Mouse (Mus musculus): ENCODE results near the gene Nsmce1.

The Nsmce1 gene

DNA sequence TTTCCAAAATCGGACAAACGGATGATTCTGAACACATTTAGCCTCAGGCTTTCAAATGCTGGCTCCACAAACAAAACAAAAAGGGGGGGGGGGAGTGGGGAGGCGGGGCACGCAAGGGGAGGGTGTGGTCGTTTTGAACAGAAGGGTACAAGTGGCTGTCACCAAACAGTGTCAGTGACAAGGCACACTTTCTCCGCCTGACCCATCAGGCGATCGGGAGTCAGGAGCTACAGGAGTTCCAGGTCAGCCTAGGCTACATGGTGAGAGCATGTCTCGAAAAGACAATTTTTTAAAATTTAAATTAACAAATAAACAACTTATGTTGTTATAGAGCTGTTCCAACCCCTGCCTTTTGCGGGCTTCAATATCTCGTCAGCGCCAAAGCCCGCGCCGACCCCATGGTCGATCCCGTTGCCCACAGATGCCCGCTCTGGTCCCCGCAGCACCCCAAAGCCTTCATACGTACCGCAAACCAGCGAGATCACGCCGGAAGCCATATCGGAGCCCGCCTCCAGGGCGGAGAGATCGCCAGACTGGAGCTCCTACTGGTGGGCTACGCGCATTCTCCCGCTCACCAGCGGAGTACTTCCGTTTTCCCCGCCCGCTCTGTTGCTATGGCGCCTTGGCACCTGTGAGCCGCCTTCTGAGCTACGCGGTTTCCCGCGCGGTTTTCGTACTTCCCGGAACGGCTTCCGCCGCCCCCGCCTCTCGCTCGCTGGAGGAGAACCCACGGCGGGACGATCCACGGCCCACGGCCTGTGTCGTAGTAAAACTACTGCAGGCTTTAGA lies at the start of gene Nsmce1:
Gene Nsmce1 (minus strand): TSS at position 650 of the 789 bp plus-strand sequence.
- peak; percentile 90 to 94 for DNase-seq (ENCODE audit: low spot score in 2 of 2)

DNA sequence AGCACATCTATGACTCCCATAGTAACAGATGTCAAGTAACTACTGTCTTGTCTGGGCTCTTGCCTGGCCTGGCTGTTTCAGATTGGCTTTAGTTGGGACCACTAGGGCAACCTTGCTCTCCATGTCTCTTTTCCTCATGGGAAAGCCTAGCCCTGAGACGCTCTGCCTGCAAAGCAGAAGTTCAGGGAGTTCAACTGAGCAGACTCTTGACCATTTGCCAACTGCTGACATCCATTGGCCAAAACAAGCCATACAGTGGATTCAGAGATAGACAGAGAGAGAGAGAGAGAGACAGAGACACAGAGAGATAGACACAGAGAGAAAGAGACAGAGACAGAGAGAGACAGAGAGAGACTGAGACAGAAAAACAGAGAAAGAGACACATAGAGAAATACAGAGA lies 49.6 kb upstream of the Nsmce1 start:
- no peak for DNase-seq (ENCODE audit: low spot score in 2 of 2)

DNA sequence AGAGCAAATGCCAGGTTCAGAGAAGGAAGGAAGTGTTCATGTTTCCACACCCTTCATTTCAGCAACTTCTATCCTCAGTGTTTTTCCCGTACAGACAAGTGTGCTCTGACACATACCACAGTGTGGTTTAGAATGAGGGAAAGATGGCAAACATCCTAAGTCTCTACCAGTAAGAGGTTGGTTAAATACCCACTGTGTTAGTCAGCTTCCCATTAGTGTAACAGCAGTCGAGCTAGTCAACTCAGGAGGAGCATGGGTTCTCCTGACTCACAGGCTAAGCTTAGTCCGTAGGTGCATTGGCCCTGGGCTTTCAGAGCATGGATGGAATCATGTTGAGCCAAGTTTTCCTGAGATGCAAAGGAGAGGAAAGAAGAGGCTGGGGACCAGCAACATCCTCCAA lies 48.0 kb upstream of the Nsmce1 start:
- no peak for DNase-seq (ENCODE audit: low spot score in 2 of 2)

DNA sequence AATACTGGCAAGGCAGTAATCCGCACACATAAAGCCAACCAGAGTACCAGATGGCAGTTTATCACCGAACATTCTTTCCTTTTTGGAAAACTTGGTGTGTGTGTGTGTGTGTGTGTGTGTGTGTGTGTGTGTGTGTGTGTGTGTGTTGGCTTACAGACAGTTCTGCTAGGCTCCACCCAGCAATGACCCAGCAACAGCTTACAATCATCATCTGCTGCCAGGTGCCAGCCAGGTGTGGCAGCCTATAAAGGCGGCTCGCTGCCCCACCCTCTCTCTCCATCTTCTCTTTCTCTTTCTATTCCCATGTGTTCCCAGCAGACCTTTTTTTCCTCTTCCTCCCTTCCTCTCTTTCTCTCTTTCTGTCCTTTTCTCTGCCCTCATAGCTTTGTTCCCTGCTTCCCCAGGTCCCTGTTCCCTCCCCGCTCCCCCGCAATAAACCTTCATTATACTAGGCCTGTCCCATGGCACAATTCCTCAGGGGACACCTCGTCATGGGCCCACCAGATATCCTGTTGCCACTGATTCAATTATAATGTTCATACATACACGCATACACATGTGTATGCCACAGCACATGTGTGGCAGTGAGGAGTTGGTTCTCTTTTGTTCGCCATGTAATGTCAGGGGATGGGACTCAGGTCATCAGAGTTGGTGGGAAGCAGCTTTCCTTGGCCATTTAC lies 36.6 kb upstream of the Nsmce1 start:
- no peak for DNase-seq (ENCODE audit: low spot score in 2 of 2)

DNA sequence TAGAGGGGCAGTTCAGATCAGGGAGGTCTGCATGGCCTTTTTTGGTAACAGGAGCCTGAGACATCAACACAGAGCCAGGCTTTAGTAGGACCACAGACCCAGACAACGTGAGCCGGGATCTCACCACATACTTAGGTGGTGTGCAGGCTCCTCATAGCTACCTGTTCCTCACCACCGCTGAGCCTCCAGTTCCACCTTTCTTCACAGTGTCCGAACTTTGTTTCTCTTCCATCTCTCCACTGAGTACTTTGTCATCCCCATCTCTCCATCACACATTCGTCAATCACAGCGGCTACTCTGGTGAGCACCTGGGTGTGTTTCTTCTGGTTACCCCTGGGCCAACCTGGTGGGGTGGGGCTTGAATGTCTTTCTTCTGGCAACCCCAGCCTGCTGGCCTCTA lies 35.8 kb upstream of the Nsmce1 start:
- DNase-seq (ENCODE audit: low spot score in 2 of 2): no peak

DNA sequence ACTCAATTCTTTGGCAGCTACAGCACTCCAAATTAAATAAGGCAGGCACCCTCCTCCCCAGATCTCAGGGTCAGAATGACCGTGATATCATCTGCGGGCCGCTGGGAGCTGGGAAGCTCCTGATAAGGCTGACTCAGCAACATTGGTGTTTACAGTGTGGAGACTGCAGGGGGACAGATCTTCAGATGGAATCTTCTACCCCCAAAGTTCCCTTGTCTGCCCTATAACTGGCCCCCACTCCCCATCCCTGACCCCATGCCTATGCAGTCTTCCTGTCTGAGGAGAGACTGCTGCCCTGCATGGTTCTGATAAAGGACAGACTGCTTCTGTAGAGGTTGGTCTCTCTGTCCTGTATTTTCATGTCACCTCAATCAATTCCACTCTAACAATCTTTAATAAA lies 31.7 kb upstream of the Nsmce1 start:
- DNase-seq (ENCODE audit: low spot score in 2 of 2): no peak

GRCm38 (mm10) chr7:125519715-125520114 lies 28.3 kb upstream of the Nsmce1 start:
- DNase-seq (ENCODE audit: low spot score in 2 of 2): no peak

GRCm38 (mm10) chr7:125517470-125517869 lies 26.1 kb upstream of the Nsmce1 start:
- no peak for DNase-seq (ENCODE audit: low spot score in 2 of 2)

DNA sequence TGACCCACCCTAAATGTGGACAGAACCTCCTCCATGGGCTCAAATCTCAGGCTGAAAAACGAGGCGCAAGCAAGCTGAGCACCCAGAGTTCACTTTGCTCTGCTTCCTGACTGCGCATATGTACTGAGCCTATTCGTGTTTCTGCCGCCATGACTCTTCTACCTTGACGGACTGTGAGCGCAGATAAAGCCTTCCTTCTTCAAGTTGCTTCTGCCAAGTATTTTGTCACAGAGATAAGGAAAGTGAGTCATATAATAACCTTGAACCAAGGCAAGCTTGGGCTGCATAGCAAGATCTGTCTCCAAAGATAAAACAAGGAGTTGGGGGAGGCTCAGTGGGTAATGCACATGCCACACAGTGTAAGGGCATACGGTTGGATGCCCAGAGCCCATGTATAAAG lies 25.3 kb upstream of the Nsmce1 start:
- no peak for DNase-seq (ENCODE audit: low spot score in 2 of 2)

DNA sequence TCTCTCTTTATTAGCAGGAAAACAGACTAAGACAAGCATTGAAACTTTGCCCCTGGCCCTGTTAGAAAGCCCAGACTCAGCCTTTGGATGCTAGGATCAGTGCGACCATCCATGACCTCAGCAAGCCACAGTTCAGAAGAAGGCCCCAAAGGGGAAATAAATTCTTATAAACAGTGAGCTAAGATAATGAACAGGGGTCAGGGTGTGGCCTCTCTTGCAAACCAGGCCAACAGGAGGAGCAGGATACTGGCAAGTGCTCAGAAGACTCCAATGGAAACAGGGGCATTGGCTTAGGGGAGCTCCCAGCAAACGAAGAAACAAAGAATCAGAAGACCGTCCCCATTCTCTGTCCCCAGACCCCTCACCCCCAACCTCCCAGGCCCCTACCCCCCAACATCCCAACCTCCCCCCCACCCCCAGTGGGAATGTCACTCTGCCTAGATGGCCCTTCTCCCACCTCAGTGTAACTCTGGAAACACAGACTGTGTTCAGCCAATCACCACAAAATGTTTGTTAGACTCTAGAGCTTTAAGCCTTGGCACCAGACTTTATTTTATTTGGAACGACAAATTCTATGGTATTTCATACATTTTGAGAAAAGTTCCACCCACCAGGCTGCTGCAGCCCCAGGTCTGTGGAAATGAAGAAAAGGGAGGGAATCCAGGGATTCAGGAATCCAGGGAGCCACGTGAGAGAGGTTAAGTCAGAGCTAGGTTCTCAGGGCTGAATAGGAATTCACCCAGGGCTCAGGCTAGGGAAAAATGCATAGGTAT lies 23.9 kb upstream of the Nsmce1 start:
- DNase-seq (ENCODE audit: low spot score in 2 of 2): no peak

- no peak for DNase-seq (ENCODE audit: low spot score in 2 of 2)
These were observed 20.5 kb upstream of the Nsmce1 start for GRCm38 (mm10) chr7:125511852-125512251.

GRCm38 (mm10) chr7:125511432-125511831 lies 20.0 kb upstream of the Nsmce1 start:
- peak; percentile 71 to 84 for DNase-seq (ENCODE audit: low spot score in 2 of 2)

GRCm38 (mm10) chr7:125507279-125507678 lies 15.9 kb upstream of the Nsmce1 start:
- DNase-seq (ENCODE audit: low spot score in 2 of 2): peak; percentile 21 to 24

DNA sequence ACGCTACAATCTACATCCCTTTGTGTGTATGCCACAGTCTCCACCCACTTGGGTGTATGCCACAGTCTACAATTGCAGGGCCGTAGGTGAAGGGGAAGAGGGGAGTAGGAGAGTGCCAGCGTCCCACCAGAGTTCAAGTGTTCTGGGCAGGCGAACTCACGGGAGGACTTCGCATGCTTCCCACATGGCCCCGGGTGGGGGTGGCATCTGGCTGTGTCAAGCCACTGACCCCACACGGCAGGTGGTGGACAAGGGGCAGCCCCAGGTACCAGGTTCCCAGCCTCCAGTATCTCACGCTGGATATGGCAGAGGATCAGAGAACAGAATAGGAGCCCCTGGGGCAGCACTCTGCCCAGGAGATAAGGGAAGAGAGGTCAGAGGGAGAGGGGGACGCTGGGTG lies 14.2 kb upstream of the Nsmce1 start:
- DNase-seq (ENCODE audit: low spot score in 2 of 2): no peak

- DNase-seq (ENCODE audit: low spot score in 2 of 2): no peak
These were observed 13.2 kb upstream of the Nsmce1 start for GRCm38 (mm10) chr7:125504618-125505017.

DNA sequence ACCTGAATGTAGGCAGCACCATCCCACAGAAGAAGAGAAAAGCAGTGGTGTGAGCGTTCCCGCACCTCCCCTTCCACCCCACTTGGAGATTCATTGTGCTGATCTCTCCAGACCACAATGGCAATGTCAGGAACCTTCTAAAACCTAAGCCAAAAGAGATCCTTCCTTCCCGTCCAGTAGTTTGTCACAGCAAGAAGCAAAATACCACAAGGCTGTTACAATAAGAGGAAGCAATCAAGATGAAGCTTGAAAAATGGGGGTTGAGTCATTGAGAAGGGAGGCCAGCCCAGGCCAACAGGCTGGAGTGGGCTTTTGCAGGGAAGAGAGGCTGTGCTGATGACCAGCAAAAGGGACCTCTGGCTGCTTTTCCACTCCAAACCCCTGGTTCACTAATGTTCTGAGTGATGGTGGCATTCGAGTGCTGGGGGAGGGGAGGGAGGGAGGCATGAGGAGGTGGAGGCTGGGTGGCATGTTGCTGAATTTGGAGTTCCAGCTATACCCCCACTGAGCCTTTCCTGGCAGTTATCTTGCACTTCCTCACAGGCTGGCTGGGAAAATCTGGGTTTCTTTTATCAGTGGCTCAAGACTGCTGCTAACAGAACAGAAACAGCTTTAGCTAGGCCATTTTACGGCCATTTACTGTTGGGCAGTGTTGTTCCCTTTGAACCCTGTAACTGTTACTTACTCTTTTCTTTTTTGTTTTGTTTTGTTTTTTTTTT lies 12.1 kb upstream of the Nsmce1 start:
- DNase-seq (ENCODE audit: low spot score in 2 of 2): no peak

DNA sequence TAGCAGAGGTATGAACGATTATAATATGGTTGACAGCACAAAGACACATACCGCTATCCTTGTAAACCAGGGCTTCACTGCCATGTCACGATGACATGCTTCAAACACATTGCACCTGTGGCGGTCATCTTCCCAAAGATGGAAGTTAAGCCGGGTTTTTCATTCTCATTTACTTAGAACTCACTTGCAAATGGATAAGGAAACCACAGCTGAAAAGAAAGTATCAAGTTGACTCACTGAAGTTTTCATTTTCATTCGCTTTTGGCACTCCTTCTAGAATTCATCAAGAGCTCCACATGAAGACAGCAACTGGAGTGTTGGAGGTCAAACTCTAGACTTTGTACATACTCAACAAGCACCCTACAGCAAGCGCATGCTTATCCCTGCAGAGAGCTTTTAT lies 9.5 kb upstream of the Nsmce1 start:
- DNase-seq (ENCODE audit: low spot score in 2 of 2): no peak

- DNase-seq (ENCODE audit: low spot score in 2 of 2): no peak
These were observed 8.8 kb upstream of the Nsmce1 start for GRCm38 (mm10) chr7:125499927-125500868.

DNA sequence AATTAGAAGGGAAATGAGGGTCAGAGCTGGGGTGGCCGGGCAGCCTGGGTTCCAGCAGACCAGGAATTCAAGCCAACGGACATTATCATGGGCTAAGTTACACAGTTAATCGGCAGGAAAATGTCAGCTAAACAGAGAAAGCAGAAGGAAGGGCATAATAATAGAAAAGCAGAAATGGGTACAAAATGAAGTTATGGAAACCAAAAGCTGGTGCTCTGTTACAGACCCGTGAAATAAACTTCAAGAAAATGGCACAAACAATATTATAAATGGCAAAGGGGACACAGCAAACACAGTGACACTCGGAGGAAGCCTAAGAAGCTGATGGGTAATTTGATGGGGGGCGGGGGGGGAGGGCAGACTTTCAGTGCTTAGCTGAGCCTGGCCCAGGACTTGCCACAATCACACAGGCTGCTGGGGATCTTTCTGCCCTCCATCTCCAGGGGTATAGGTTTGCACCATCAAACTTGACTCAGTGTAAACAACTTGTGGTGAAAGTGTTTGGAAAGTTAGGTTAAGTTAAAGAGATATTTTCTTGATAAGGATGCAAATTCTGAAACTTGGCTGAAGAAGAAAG lies 4.6 kb upstream of the Nsmce1 start:
- no peak for DNase-seq (ENCODE audit: low spot score in 2 of 2)

- no peak for DNase-seq (ENCODE audit: low spot score in 2 of 2)
These were observed 1.2 kb upstream of the Nsmce1 start for GRCm38 (mm10) chr7:125492551-125492950.

Data from natural killer cell, adult 2 months (primary cell).